Mouse (Mus musculus) NIH3T3 (cell line): ENCODE results near the gene Tiam1.

Source experiments
- DNase-seq: peaks from one replicate; pipeline ENCODE4 v3.0.0-alpha.2; 2012; ENCODE audit warnings: low read depth

Tiam1 gene

DNA sequence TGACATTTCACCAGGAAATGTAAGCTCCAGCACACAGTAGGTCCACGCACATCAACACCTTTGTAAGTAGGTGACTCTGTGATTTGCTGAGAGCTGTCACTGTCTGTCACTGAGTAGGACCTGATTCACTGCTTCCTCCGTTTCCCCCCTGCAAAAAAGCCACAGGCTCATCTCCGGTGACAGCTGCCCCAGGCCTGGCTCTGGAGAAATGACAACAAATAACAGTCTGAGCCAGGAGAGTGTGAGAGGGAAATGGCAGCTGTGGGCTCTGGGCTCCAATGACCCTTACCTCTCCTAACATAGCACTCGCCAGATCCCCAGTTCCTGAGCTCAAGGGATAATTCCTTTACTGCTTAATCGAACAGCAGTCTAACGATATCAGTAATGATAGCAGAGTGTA lies 301.7 kb downstream of the Tiam1 start:
- no peak for DNase-seq

DNA sequence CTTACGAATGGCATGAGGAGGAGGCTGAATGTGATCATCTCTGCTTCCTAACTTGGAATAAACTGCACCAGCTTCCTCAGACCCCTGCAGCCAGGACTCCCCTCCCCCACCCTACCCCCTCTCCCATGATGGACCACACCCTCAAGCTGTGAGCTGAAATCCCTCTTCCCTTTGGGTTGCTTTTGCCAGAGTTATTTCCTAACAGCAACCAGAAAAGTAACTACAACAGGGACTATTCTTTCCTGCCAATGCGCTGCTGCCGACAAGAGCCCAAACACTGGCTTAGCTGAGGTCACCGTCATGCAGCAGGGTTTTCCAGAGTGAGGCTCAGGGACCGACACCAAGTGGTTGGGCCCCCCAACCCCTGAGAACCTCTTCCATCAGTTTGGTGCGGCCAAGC lies 303.2 kb downstream of the Tiam1 start:
- no peak for DNase-seq

DNA sequence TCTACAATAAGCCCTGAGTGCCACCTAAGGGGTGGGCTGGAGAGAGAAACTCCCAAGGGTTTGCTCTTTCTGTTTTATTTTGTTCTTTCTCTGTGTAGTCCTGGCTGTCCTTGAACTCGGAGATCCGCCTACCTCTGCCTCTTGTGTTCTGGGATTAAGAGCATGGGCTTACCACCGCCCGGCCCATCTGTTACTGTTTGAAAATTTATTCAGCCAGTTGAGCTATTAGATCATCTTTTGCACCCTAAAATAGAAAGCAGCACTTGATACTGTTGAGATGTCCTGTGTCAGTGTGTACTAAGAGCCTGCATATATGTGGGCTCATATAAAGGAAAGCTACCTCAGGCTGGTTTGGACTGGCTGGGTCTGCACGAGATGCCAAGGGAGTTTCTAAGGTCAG lies 303.7 kb downstream of the Tiam1 start:
- no peak for DNase-seq

DNA sequence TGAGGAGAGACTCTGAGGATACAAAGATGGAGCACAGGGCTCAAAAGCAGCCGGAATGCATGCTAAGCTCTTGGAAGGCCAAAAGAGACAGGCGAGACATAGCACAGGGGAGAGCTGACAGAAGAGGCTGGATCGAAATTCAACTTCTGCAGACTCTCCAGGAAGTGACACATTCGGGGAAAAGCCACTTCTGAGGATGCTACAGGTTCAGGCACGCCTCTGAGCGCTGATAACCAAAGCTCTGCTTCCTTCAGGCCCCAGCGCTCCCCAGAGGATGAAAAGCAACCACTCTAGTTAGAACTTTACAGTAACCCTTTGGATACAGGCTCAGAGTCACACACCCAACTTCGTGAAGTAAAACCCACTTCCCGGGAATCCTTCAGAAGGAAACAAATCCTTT lies 306.5 kb downstream of the Tiam1 start:
- no peak for DNase-seq

DNA sequence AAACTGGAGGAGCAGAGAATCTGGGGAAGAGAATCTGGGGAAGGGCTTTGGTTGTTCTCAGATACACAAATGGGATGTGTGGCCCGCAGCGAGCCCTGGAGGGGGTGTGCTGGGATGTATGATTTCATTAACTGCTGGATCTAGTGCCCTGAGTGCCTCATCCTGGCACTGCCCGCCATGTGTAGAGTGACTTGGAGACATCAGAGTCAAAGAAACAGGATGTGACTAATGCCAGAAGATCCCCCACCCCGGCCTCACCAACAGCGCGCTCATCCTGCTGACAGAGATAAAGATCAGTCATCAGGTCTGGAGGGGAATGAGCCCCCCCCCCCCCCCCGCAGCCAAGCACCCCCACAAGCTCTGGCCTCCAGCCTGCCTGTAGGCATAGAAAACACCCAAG lies 308.0 kb downstream of the Tiam1 start:
- no peak for DNase-seq

DNA sequence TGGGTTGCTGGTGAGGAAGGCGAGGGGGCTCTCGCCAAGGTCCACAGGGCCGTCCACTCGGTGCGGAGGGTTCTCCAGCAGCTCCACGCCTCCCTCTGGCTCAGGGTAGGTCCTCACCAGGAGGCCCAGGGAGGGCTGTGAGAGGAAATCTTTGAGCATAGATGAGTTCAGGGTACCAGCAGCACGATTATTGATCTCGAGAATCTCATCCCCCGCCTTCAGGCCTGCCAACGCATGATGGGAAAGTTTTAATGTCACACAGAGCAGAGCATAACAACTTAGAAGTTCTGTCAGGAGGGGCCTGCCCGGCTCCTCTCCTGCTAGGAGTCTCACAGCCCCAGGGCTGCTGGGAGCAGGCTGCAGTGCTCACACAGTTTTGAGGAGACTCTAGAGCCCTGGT lies 310.6 kb downstream of the Tiam1 start:
- no peak for DNase-seq

DNA sequence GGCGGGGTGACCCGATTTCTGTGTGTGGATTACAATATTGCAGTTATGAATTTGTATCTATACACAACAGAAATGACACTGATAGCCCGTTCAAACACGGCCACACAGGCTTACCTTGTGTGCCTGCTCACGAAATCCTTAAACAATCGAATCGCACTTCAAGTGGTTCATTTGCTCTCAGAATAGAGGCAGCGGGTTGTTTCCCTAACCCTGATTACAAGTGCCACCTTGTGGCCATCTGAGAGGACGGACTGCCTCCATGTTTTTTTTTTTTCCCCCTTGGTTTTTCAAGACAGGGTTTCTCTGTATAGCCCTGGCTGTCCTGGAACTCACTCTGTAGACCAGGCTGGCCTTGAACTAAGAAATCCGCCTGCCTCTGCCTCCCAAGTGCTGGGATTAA lies 312.4 kb downstream of the Tiam1 start:
- DNase-seq, result peak; percentile 24

DNA sequence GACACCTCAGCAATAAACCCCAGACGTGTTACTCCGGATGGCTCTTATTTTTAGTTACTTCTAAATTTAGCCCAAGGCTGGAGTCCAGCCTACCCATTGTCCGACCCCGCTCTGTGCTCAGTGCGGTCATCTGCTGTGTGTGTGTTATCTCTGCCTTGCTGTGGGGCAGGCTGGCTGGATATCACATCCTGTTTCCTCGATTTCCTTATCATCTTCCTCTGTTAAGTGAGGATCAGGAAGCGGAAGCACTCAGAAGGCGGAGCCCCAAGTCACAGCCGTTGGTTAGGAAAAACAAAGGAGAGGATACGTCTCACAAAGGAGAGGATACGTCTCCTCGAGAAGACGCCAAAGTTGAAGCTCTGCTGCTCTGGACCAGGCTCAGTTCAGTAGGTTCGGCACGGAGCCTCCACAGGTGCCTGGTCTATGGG lies 313.3 kb downstream of the Tiam1 start:
- no peak for DNase-seq

DNA sequence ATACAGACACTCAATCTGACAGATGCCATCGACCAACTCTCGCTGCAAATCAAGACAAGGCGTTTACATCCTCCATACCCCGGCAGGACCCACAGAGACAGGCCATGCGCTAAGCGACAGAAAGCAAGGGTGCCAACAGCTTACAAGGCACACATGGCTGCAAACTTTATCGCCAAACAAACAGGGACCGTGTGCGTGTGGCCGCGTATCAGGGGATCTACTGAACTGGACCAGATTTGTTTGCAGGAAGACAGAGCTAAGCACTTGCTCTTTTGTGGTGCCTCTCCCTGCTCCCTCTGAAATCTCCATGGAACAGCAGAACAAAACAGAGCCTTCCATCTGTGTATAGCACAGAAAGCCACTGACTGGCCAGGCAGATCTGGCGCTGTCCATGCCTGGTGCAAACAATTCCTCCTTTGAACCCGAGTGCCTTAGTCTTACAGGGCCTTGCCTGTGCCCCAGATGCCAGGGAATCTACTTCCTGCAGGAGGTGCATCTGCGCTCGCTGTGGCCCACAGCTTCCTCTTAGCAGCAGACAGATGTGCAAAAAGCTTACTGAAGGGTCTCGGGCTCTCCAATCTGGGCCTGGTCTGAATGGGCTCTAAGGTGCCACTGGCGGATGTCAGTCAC lies 316.0 kb downstream of the Tiam1 start:
- DNase-seq, result no peak

DNA sequence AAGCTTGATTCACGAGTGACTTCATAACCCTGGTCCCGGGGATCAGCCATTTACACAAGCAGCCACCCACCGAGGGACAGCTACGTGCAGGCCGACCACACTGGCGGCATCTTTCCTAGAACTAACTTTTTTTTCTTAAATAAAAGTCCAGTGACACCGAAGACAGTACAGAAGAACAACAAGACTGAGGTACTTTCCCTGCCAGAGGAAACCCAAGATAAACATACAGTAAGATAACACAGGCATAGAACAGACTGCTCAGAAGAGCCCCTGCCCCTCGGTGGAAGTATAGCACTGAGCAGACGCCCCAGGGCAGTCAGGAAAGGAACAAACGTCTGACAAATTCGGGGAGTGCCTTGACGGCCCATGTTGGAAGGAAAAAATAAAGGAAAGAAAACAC lies 317.7 kb downstream of the Tiam1 start:
- DNase-seq, result no peak

DNA sequence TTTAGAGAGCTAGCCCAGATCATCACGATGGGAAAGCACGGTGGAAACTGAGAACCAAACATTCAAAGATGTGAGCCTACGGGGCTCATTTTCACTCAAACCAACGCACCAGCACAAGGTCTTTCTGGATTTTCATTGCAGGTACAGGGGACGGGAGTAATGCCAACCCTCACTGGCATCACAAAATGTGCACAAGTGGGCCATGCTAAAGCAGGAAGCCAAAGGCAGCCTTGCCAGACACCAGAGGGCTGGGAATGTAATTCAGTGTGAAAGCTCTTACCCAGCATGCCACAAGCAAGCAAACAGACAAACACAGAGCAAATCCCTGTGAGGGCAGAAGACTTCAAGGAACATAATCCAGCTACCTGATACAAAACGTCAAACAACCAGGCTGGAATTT lies 320.7 kb downstream of the Tiam1 start:
- no peak for DNase-seq

DNA sequence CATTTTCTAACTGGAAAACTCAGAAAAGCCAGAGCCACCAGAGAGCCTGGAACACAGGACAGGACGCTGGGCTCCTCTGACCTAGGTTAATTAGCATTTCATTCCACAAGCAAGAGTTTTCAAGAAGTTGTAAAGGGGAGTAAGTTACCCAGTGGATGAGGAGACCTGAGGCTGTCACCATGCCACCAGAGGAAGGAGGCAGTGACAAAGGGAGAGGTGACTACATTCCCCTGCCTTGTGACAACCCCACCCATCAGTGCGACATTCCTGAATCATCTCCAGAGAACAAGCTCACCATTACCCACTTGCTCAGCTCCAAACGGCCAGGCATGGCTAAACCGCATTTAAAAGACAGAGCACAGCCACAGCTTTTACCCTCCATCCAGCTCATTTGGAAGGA lies 324.9 kb downstream of the Tiam1 start:
- no peak for DNase-seq

DNA sequence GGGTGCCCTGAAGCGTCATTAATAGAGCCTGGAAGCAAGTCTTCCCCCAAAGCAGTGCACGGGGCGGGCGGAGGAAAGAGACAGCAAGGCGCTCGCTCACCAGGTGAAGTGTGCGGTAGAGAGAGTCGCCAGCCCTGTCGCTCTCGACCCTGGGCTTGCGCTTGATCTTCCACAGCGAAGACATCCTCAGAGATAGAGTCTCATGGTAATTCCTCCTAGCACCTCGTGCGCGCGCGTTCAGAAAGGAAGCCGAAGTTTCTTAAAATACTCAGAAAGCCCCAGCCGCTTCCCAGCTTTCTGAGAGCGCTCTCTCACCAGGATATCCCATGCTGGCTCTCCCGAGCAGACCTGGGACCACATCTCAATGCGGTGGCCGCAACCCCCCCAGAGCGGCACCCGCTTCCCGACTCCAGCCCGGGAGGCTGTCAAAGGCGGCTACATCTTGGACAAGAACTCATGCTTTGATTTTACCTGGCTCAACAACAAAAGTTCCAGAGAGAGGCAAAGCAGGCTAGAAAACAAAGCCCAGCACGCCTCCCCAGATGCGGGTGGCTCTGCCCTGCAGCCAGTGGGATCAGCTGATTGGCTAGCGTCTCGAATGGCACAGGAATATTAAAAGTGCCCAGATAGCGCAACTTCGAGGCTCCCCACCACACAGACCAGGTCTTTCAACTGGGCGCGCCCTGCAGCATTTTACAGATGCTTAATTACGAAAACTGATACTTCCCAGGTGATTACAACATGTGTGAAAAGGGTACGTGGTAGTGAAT lies 325.5 kb downstream of the Tiam1 start:
- DNase-seq, result no peak

DNA sequence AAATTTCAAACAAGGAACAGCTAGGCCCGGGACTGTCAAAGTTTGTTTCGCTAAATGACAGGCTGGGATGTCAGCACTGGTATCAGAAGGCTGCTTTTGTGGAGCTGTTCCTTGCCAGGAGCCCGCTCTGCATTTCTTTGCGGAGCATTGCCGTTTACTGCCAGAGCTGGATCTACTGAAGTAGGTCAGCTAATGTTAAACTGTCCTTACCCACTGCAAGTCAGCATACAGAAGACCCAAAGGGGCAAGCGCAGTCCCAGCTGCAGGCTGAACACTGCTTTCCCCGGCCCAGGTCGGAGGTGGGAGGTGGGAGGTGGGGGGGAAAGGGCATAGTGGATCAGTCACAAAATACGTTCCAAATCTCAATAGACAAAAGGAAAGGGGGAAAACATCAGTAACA lies 326.3 kb downstream of the Tiam1 start:
- DNase-seq, result no peak

DNA sequence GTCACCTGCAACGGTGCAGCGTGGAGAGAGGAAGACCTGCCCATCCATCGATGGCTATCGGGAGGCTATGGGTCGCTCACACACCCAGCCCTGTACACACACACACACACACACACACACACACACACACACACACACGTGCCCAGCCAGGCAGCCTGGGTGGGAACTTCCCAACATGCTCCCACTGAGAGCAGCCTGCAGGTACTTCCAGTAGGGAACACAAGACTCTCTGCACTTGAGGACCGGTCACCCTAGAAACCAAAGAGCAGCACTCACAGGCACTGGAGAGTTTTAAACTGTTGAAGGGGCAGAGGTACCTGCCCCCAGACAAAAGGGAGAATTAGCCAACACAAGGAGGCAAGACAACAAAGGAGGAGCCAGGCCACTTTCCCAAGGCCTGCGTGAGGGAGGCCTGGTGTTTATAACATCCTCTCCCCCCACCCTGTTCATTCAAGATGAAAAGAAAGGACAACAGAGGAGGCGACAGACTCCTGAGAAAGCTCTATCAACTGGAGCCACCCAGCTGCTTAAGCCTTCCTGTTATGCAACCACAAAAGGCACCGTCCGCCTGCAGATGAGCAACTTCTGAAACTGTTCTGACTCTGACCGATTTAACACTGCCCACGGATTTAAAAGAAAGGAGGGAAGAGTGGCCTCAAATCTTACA lies 326.9 kb downstream of the Tiam1 start:
- DNase-seq, result no peak

DNA sequence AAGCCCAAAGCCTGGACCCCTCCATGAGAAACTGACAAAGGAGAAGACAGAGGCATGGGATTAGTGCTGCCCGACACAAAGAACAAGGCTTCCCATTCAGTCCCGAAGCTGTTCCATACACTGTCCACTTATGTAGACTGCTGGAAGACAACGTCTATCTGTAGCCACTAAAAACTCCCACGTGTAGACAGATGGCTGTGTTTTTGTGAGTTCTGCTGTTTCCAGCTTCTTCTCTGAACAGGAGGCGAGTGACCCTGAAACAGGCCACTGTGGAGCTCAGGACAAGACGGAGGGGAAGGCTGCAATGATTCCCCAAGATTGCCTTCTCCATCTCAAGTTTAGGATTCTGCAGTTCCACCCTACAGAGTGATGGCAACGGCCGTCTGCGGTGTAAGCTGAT lies 330.0 kb downstream of the Tiam1 start:
- DNase-seq, result no peak

DNA sequence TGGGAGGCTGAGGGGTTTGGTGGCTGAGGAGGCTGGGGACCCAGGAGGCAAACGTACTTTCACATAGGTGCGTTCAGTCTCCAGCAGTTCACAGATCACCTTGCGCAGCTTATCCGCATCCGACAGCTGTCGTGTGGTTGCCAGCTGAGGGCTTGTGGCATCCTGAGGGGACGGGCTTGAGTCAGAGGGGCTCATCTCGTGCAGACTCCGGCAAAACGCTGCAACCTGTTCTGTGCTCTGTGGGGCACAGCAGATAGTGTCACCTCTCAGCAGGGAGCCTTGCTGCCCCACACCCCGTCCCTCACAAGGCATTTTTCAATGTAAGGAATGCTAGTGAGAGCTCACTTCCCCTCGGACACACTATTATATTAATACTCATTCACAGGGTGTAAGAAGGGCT lies 330.7 kb downstream of the Tiam1 start:
- DNase-seq, result no peak

DNA sequence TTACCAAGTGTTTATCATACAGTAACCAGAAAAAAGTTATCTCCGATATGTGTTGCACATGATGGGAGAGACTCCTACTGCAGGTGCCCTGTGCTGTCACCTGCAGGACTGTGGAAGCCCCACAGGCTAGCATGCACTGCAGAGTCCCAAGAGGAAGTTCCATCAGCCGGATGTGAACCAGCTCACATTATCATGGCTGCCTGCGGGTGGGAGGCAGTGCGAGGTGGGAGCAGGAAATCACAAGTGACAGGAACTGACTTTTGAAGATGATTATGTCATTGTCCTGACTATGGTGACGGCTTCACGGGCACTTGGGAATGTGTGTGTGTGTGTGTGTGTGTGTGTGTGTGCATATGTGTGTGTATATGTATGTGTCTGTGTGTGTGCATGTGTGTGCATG lies 333.2 kb downstream of the Tiam1 start:
- DNase-seq, result no peak

DNA sequence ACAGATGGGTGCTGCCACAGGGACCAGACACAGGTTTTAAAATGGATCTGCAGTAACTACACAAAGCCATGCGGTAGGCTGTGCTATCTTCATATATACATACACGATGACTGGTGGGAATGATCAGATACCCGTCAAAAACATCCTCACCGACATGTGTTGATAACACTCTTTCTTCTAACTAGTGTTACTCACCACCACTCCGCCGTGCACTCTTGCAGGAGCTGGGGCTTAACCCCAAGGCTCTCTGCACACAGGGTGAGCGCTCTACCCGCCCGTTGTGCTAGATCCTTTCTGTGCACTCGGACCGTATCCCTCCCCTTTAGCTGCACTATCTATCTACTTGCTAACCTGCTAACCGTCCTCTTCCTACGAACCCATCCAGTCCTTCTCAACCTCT lies 335.4 kb downstream of the Tiam1 start:
- no peak for DNase-seq

DNA sequence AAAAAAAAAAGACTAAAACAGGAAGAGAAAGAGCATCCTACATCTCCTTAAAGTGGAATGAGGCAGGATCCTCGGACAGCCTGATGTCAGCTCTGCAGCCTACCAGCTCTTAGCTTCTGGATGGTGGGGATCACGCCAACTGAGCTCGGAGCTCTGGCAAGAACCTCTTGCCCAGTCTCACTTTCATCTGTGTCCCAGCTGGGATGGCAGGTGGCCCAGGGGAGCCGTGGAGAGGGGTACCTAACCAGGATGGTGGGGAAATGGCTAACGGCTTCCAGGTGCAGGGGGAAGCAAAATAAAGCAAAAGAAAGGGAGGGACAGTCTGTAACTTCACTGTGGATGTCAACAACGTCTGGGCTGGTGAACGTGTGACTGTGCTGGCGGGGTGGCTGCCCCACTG lies 337.6 kb downstream of the Tiam1 start:
- DNase-seq, result no peak

DNA sequence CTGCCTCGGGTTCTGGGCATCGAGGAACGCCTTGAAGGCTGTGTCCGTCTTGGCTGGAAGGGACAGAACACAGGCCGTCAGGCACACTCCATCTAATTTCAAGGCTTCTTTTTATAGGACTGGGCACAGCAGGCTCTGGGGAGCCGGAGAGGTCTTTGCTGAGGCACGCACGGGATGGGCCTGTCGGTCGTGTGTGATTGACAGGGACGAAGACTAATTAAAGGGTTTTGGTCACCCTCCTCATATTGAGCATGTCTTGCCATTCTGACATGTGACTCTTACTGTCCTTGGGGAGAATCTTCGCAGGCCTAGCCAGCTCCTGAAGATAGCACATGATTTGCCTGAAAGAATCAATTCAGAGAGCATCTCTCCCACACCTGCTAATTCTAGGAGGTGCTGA lies 338.4 kb downstream of the Tiam1 start:
- no peak for DNase-seq

DNA sequence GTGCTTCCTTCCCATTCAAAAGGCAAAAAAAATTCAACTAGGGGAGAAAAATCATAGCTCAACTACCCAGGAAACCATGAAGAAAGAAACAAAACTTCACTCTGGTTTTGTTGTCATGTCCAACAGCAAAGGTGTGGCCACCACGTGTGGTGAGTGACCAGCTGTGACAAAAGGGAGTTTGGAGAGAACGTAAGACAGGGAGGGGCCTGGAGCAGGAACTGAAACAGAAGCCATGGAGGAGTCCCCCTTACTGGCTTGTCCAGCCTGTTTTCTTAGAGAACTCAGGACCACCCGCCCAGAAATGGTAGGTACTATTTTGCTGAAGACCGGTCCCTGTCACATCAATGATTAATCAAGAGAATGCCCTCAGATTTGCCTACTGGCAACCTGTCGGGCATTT lies 342.1 kb downstream of the Tiam1 start:
- DNase-seq, result no peak

DNA sequence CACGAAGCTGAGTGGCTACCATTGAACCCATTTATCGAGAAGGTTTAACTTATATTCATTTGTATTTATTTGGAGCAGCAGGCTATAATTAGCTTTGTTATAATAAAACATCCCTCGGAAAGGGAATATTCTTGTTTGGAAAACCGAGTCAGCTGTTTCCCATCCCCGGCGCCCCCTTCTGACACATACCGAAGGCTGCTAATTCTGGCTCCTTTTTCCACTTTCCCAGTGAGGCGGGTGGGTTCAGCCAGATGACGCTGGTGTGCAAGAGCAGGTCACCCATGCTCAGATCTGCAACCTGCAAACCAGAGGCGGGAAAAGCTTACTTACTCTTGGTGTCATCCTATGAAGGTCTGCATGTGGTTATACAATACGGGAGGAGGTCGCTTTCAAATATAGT lies 343.8 kb downstream of the Tiam1 start:
- no peak for DNase-seq

DNA sequence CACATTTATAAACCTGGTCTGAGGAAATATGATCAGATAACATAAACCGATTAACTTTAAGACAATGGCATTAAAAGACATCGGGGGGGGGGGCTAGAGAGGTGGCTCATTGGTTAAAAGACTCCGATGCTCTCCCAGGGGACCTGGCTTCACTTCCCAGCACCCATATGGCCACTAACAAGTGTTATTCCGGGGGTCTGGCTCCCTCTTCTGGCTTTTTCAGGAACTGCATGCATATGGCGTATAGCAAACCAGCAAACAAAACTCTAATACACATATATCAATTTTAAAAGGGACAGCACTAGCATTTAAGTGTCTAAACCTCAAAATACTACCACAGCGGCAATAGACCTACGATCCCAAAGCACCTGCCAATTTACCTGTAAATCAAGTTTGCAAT lies 347.0 kb downstream of the Tiam1 start:
- DNase-seq, result peak; percentile 10
